Mouse (Mus musculus) megakaryocyte, embryonic 14.5 days (primary cell): Measurements from ENCODE around the gene Mroh2a. TPM values are rescaled to one million over a fixed set of nuclear protein-coding genes. Genes with fewer than 3 reads are reported as not detected.

Source experiments
- H3K27me3 ChIP-seq: replicated peaks from 2 replicates; pipeline ENCODE3; 2012; ENCODE audit warnings: inconsistent platforms
- H3K36me3 ChIP-seq: replicated peaks from 2 replicates; pipeline ENCODE3; 2012; ENCODE audit warnings: low read length, inconsistent platforms, mixed read lengths
- H3K4me1 ChIP-seq: 2 replicates; pipeline ENCODE4 v1.6.1; 2012; ENCODE audit warnings: inconsistent platforms
- H3K4me3 ChIP-seq: replicated peaks from 2 replicates; pipeline ENCODE3; 2012; ENCODE audit warnings: moderate library complexity, mild to moderate bottlenecking, inconsistent platforms
- H3K9me3 ChIP-seq: 2 replicates; pipeline ENCODE4 v1.6.1; 2012; ENCODE audit warnings: inconsistent platforms
- FLI1 ChIP-seq: IDR thresholded peaks from 2 replicates; pipeline ENCODE4 v1.6.1; 2012; ENCODE audit warnings: low read length, inconsistent platforms, mixed read lengths
- GATA1 ChIP-seq: IDR thresholded peaks from 3 replicates; pipeline ENCODE4 v1.6.1; 2012; ENCODE audit warnings: mixed read lengths, low read length, inconsistent platforms, borderline replicate concordance
- polyA plus RNA-seq: library from polyadenylated mRNA; stranded (reverse); fragments of >175 nt; gene quantifications from 2 replicates; pipeline ENCODE4 v1.2.3, GENCODE M21; 2012; ENCODE audit warnings: low replicate concordance; ENCODE audit not compliant: insufficient read depth

Gene Mroh2a
- polyA plus RNA-seq, 1 experiment: not detected

GRCm38 (mm10) chr1:88256886-88257663 lies 30.3 kb downstream of the Mroh2a start:
- H3K27me3 ChIP-seq: peaks cover 11% of the 10 kb centered on the region
- H3K9me3 ChIP-seq: peaks cover 54% of the 10 kb centered on the region
- no peak overlapping the region for H3K4me3 ChIP-seq
- TF ChIP-seq FLI1: no peak
- TF ChIP-seq GATA1: no peak
- H3K4me1 ChIP-seq: peaks cover 32% of the 10 kb centered on the region
- peaks cover 29% of the 10 kb centered on the region for H3K36me3 ChIP-seq

- TF ChIP-seq GATA1 (no peak), FLI1 (no peak)
- Histone ChIP-seq H3K4me1 (peaks cover 38% of the 10 kb centered on the region), H3K9me3 (peaks cover 48% of the 10 kb centered on the region)
These were observed 30.9 kb downstream of the Mroh2a start for GRCm38 (mm10) chr1:88257681-88258080.

GRCm38 (mm10) chr1:88258361-88258760 lies 31.6 kb downstream of the Mroh2a start:
- Histone ChIP-seq H3K4me3 (no peak overlapping the region), H3K27me3 (peaks cover 11% of the 10 kb centered on the region), H3K9me3 (peaks cover 41% of the 10 kb centered on the region), H3K4me1 (peaks cover 34% of the 10 kb centered on the region), H3K36me3 (peaks cover 42% of the 10 kb centered on the region)
- TF ChIP-seq FLI1 (no peak), GATA1 (no peak)

More at GRCm38 (mm10) chr1:88257681-88258080, 30.9 kb downstream of the Mroh2a start:
- peaks cover 11% of the 10 kb centered on the region for H3K27me3 ChIP-seq
- peaks cover 35% of the 10 kb centered on the region for H3K36me3 ChIP-seq
- no peak overlapping the region for H3K4me3 ChIP-seq

GRCm38 (mm10) chr1:88258881-88259642 lies 32.3 kb downstream of the Mroh2a start:
- H3K36me3 ChIP-seq: peaks cover 49% of the 10 kb centered on the region
- H3K4me3 ChIP-seq: peak overlapping the region; percentile 9
- peaks cover 33% of the 10 kb centered on the region for H3K4me1 ChIP-seq
- TF ChIP-seq GATA1 (no peak), FLI1 (no peak)
- H3K9me3 ChIP-seq: peaks cover 36% of the 10 kb centered on the region
- H3K27me3 ChIP-seq: peaks cover 11% of the 10 kb centered on the region

- TF ChIP-seq FLI1: no peak
- no peak for TF ChIP-seq GATA1
- H3K36me3 ChIP-seq: peaks cover 55% of the 10 kb centered on the region
These were observed 32.8 kb downstream of the Mroh2a start for GRCm38 (mm10) chr1:88259643-88260024.

GRCm38 (mm10) chr1:88260114-88260513 lies 33.3 kb downstream of the Mroh2a start:
- peaks cover 33% of the 10 kb centered on the region for H3K4me1 ChIP-seq
- H3K36me3 ChIP-seq: peaks cover 60% of the 10 kb centered on the region
- H3K9me3 ChIP-seq: peaks cover 30% of the 10 kb centered on the region
- peaks cover 11% of the 10 kb centered on the region for H3K27me3 ChIP-seq
- peak overlapping the region; percentile 1 for H3K4me3 ChIP-seq
- TF ChIP-seq FLI1 (0 out of 2 replicates have a peak, but pooled peaks have one; percentile 16), GATA1 (no peak)

More at GRCm38 (mm10) chr1:88259643-88260024, 32.8 kb downstream of the Mroh2a start:
- Histone ChIP-seq H3K27me3 (peaks cover 11% of the 10 kb centered on the region), H3K9me3 (peaks cover 35% of the 10 kb centered on the region), H3K4me1 (peaks cover 33% of the 10 kb centered on the region), H3K4me3 (no peak overlapping the region)

- H3K9me3 ChIP-seq: peaks cover 23% of the 10 kb centered on the region
- H3K4me1 ChIP-seq: peaks cover 33% of the 10 kb centered on the region
- TF ChIP-seq FLI1 (no peak), GATA1 (no peak)
- peaks cover 66% of the 10 kb centered on the region for H3K36me3 ChIP-seq
- H3K4me3 ChIP-seq: no peak overlapping the region
- peaks cover 6% of the 10 kb centered on the region for H3K27me3 ChIP-seq
These were observed 34.0 kb downstream of the Mroh2a start for GRCm38 (mm10) chr1:88260604-88261377.

GRCm38 (mm10) chr1:88261706-88262105 lies 34.9 kb downstream of the Mroh2a start:
- TF ChIP-seq FLI1 (no peak), GATA1 (no peak)
- peaks cover 15% of the 10 kb centered on the region for H3K9me3 ChIP-seq
- H3K36me3 ChIP-seq: peaks cover 76% of the 10 kb centered on the region
- no peaks in the 10 kb centered on the region for H3K27me3 ChIP-seq
- H3K4me1 ChIP-seq: peaks cover 33% of the 10 kb centered on the region
- no peak overlapping the region for H3K4me3 ChIP-seq

GRCm38 (mm10) chr1:88262255-88262654 lies 35.5 kb downstream of the Mroh2a start:
- H3K27me3 ChIP-seq: no peaks in the 10 kb centered on the region
- peaks cover 33% of the 10 kb centered on the region for H3K4me1 ChIP-seq
- H3K4me3 ChIP-seq: no peak overlapping the region
- H3K36me3 ChIP-seq: peaks cover 81% of the 10 kb centered on the region
- no peak for TF ChIP-seq FLI1
- TF ChIP-seq GATA1: no peak
- peaks cover 12% of the 10 kb centered on the region for H3K9me3 ChIP-seq

- TF ChIP-seq GATA1 (no peak), FLI1 (no peak)
- Histone ChIP-seq H3K27me3 (no peaks in the 10 kb centered on the region), H3K9me3 (peaks cover 6% of the 10 kb centered on the region), H3K4me1 (peaks cover 33% of the 10 kb centered on the region), H3K36me3 (peaks cover 88% of the 10 kb centered on the region), H3K4me3 (no peak overlapping the region)
These were observed 36.2 kb downstream of the Mroh2a start for GRCm38 (mm10) chr1:88262961-88263360.
